Mouse (Mus musculus): ENCODE data around the gene Adap1.
"Not testable (repeated sequence)": the region's sequence is repeated elsewhere in the genome, so short reads cannot be mapped to it uniquely, and the experiment has no call there.

The Adap1 gene

DNA sequence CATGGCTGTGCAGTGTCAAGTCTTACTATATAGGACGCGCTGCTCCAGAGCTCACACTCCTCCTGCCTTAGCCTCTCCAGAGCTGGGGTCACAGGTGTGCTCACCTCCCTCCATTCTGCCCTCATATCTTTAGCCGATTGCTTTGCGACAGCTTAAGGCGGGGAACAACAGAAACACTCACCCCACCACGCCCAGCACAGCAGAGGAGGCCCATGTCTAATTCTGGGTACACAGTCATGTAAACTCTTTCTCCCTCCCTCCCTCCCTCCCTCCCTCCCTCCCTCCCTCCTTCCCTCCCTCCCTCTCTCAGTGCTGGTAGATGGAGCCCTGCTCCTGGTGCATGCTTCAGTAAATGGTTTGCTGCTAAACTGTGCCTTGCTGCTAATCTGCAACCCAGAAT lies 24.3 kb upstream of the Adap1 start:
- no peak for DNase-seq

DNA sequence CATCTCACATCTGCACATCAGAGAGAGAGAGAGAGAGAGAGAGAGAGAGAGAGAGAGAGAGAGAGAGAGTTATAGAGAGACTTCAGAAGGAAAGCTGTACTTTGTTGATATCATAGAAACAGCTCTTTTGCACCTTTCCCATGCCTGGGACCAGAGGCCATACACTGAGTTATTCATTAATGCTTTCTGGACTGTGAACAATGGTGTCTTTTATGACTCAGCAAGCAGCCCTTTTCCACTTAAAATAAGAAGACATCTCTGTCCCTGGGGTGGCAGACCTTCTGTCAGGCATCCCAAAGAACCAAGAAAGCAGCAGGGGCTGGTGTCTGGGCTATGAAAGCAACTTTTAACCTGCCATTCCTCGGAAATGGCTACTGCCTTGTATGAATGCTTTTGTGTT lies 21.8 kb upstream of the Adap1 start:
- DNase-seq, result peak; percentile 25

DNA sequence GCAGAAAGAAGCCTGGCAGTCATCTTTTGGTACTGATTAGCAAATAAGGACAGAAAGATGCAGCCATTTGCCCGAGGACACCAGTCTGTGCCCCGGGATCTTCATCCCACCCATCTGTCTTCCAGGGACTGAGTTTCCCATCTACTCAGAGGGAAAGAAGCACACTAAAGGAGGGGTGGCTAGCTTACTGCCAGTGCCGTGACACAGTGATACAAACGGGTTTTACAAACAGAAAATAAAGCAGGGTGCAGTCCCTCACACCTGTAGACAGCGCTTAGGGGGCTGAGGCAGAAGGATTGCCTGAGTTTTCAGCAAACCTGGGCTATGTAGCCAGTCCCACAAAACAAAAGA lies 19.9 kb upstream of the Adap1 start:
- DNase-seq, result no peak

DNA sequence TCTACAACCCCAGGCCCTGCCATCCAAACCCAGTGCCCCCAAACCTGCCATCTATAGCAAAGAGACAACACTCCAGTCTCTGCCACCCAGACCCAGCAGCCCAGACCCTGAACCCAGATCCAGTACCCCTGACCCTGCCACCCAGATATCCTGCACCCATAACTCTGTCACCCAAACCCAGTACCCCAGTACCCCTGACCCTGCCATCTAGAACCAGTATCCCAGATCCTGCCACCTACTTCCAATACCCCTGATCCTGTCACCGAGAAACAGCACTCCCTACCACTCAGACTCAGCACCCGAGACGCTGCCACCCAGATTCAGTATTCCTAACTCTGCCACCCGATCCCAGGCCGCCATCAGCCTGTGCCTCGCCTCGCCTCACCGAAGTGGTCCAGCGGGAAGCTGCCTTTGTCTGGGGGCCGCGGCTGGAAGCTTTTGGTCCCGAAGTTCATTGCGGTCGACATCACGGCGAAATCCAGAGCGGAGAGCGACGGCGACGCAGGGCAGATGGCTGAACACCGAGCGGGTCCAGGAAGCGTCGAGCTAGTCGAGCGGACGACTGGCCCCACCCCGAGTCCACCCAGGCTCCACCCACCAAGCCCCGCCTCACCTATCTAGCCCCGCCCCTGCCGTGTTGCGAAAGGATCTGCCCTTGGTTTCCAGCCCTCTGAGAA lies 19.4 kb upstream of the Adap1 start:
- peak; percentile 97 for DNase-seq

DNA sequence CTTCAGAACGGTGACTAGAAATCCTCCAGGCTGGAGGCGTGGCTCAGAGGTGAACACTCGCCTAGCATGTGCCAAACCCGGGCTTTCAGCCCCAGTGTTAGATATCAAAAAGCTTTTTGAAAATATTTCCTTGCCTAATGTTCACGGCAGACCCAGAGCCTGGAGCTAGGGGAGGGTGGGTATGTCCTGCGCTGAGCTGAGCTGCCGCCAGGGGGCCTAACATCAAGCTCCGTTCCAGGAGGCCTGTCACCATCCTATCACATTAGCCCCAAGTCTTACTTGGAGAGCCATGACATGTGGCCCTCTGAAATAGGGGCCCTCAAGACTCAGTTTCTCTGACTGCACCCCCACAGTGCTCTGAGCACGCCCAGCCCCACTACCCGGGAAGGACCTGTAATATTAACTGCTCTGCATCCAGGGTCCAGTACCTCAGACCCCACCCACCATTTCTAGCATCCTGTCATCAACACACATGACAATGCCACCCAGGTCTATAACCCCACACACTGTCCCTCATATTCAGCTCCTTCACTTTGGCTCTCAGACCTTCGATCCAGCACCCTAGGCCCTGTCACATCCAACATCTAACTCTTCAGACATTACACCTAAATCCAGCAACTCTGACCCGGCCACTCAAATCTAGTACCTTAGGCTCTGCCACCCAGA lies 18.7 kb upstream of the Adap1 start:
- peak; percentile 81 for DNase-seq

DNA sequence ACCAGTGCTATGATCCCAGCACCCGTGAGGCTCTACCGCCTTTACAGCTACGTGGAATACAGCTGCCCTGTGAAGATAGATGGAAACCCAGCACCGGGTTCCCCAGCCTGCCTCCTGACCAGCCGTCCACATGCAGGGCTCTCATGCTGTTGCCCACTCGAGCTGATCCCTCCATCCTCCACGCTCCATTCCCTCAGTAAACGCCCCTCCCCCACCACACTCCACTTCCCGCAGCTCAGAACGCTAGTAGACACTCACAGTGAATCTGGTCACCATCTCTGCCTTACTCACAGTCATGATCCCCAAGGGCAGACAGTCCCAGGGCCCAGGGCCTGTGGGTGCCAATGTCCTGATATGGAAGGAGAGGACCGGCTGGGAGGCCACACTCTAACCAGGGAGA lies 13.5 kb upstream of the Adap1 start:
- DNase-seq, result no peak

DNA sequence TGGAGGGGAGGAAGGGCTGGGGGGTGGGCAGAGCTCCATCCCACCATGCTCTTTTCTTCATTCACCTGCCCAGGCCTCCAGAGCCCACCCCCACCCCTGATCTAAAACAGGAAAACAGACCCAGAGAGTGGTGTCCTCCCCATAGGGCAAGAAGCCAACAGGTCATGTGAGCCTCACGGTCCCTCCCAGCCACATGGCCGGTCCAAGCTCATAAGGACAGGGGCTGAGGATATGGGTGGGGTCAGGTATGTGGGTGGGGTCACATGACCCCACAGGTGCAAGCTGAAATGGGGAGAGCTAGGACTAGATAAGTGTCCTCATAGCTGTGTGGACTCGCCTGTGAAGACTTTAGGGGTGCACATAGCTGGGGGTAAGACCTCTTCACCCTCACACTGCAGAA lies 13.0 kb upstream of the Adap1 start:
- peak; percentile 60 for DNase-seq

DNA sequence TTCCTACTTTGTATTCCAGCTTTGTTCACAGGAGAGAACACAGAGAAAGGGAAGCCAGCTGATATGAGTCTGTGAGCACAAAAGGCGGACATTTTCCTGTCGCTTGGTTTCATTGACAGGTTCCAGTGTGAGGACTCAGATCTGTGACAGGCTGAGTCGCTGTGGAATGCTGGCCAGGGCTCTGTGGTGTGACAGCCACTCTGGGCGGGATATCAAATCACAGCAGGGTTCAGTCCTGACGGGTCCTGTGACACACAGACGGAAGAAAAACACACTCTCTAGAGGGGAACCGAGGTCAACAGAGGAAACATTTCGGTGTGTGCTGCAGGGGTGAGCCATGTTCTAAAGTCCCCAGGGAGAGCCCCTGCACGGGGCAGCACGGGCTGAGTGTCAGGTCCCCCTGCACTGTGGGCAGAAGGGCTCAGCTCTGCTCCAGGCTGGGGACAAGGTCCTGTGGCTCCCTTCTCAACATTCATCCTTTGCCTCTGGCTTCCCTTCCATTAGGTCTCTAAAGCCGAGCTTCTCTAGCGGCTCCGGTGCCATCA lies 12.5 kb upstream of the Adap1 start:
- DNase-seq, result no peak

DNA sequence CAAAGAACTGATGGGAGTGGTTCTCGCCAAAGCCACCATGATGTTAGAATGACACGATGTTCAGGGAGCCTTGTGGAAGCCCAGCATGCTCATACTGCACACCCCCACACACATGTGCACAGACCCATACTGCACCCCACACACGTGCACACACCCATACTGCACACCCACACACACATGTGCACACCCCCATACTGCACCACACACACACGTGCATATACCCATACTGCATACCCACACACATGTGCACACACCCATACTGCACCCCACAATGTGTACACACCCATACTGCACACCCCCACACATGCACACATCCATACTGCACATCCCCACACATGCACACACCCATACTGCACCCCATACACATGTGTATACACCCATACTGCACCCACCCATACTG lies 10.2 kb upstream of the Adap1 start:
- no peak for DNase-seq

DNA sequence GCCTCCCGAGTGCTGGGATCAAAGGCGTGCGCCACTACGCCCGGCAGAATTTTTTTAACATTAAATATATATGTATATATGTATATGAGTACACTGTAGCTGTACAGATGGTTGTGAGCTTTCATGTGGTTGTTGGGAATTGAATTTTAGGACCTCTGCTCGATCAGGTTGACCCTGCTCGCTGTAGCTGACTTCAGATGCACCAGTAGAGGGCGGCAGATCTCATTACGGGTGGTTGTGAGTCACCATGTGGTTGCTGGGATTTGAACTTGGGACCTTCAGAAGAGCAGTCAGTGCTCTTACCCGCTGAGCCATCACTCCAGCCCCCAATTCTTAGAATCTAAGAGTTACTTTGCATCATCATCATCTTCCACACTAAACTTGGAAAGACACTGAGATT lies 9.0 kb upstream of the Adap1 start:
- DNase-seq, result not testable (repeated sequence)

DNA sequence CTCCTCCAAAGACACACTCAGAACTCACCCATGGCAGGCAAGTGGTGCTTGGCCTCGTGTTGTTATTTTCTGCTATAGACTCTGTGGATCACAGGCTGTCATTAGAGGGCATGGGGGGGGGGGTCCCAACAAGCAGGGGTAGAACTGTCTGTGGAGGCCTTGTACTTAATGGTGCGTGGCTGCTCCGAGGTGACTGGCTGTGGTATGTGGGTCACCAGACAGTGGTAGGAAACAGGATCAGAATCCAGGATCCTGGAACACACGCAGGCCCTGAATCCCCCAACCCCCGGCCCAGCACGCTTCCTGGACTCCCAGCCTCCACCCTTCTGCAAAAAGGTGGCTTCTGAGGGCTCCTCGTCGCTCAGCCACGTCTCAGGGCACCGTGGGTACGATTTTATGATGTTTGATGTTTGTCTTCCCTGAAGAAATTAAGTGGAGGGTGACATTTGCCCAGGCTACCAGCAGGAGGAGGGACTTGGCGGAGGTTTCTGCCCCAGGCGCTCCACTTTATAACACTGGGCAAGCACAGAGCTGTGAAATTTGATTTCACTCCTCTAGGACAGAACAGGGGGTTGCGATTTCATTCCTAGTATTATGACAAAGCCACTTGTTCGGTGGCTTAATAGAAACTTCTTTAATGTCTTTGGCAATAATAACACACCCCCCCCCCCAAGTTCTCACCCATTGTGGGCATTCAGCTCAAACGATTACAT lies 8.0 kb upstream of the Adap1 start:
- peak; percentile 68 for DNase-seq

DNA sequence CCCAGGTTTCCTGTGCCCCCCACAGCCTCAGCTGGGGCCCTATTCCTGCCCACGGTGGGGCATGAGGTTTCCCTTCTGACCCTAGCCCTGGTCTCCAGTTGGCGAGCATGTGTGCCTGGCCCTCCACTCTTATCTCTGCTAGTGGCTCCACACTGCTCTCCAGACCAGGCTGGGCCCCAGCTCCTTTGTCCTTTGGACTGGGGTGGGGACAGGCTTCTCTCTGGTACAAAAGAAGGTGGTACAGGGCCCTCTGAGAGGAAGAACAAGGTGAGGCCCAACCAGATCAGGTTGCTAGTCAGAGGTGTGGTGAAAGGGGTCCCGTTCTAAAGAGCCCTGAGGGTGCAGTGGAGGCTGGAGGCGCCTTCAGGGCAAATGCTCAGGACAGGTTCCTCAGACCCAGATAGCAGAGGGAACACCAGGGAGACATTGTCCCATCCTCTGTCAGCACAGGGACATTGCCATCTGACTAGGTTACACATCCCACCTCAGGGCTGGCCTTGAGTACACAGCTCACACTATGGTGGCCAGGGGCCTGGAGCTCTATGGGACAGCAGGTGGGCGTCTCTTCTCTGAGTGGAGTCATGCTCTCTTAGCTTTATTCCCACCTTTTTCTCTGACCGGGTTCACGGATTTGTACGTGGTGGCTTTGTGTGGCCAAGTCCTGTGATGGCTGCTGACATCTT lies 7.3 kb upstream of the Adap1 start:
- DNase-seq, result no peak

DNA sequence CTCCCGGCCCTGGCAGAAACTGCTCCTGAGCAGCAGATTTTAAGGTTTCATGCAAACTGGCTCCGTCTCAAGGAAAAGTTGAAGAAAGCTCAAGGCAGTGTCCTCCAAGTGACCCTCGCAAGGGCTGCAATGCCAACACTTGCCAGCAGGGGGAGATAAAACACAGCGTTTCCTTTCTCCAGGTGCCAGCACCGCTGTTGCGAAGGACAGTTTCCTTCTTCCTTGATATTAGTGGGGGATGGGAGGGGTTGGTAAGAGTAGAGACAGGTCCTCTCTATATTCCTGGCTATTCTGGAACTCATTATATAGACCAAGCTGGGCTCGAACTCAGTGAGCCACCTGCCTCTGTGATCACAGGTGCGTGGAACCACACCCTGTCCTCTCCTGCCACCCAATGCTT lies 6.3 kb upstream of the Adap1 start:
- peak; percentile 92 for DNase-seq

DNA sequence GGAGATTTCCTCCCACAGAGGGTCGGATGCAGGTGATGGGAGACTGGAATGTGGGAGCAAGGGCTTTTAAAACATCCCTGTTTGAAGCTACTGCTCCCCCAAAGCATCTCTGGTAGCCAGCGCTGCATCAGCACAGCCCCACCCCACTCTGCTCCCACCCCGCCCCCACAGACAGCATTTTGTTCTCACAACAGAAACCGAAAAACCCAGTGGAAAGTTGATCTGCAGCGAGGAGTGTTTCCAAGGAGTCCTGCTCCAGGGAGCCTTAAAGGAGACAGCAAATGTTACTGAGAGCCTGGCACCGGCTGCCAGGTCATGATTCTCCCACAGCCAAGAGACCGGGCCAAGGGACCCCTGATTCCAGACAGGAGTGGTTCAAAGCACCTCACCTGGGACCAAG lies 5.3 kb upstream of the Adap1 start:
- no peak for DNase-seq

DNA sequence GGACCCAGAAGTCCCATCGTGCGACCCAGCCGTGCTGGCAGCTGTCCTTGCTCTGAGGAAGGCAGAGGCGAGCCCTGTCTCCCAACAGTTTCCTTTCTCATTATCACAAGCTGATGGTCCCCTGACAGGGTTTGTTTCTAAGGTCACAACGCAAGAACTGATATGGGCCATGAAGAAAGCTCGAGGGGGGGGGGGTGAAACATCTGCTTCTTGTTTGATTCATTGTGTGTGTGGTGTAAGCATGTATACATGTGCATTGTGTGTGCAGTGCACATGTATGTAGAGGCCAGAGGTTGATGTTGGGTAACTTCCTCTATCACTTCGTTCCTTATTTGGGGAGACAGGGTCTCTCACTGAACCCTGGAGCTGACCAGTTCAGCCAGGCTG lies 2.2 kb upstream of the Adap1 start:
- no peak for DNase-seq

DNA sequence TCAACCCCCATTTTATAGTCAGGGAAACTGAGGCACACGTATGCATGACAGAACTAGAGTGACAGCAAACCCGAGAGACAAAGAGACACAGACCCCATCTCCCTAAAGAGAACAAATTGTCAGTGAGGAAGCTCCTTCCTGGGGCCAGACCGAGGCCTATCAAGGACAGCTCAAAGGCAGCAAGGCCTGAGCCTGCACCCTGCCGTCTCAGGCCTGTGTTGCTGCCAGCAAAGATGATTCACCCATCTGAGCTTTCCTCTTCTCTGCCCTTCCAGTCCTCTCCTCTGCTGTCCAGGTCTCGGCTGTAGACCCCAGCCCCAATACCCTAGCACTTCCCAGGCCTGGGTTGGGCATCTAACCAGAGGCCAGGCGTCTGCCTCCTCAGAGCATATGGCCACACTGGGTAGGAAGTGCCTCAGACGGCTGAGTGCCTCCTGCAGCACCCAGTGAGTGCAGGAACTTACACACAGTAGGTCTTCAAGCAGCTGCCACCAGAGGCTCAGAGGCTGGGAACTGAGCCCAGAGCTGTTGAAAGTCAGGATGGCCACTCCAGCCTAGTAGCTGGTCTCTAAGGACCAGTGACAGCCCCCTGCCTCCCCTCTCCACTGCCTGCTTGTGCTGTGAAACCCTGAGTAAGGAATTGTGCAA lies 1.7 kb upstream of the Adap1 start:
- no peak for DNase-seq

DNA sequence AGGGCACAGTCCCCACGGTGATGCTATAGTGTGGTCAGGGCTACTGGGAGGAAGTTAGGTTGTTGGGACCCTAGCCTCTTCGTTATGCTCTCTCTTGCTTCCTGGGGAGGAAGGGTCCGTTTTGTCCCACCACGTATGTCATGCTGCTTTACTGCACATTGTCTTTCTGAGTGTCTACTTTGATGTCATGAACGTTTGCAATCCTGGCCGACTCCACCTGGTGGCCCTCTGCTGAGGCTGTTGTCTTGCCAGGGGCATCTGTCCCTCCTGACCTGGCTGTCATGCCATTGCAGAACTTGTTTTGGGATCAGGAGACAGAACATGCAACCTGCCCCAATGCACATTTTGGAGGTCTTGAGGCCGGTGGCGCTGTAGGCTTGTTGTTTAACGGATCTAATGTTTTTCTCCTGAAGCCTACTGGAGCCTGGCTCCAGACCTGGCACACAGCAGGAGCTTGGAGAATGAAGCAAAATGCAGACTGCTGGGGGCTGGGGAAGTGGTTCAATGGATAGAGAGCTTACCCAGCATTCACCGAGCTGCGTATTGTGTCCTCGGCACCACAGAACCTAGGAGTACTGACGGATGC lies 782 bp upstream of the Adap1 start:
- DNase-seq, result no peak

DNA sequence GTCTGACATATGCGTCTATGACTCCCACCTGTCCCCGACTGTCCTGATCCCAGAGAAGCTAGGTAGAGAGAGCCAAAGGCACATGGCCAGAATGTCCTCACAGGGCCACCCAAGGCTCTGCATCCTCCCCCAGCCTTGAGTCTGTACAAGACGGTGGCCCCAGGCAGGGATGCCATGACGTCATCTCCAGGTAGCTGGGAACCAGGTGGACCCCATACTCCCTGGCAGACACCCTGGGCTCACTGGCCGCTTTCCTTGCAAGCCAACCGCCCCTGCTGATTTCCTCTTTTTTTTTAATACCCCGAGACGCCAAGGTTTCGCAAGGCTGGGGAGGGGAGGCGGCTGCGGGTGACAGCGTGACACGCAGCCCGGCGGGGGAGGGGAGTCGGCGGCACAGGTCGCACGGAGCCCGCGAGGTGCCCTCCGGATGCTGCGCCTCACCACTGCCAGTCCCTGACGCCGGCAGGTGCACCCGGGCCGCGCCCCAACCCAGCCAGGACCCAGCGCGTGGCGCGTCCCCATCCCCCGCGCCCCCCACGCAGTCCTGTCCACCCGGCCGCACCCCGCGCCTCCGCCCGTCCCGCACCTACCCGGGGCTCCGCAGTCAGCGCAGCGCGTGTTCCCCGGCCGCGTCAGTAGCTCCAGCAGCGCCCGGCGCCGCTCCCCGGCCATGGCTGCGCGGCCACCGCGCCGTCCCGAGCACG lies 579 bp downstream of the Adap1 start:
- DNase-seq, result peak; percentile 45

DNA sequence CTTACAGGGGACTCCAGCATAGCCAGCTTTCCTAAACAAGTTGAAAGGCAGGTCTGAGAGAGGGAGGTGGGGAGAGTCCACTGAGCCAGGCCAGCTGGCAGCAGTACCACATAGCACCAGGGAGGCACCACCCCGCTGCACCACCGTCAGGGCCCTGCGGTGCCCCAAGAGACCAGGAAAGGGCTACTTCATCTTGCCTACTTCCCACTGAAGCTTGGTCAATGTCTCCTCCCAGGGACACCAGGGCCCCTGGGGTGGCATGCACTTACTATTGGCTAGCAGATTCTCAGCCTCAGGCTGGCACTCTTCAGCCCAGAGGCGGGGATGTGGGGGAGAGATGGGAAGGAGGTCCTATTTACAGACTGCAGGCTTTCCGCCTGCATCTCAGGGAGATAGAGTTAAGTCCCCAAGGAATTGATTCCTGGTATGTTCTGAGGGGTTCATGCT lies 1.4 kb downstream of the Adap1 start:
- DNase-seq, result peak; percentile 54

DNA sequence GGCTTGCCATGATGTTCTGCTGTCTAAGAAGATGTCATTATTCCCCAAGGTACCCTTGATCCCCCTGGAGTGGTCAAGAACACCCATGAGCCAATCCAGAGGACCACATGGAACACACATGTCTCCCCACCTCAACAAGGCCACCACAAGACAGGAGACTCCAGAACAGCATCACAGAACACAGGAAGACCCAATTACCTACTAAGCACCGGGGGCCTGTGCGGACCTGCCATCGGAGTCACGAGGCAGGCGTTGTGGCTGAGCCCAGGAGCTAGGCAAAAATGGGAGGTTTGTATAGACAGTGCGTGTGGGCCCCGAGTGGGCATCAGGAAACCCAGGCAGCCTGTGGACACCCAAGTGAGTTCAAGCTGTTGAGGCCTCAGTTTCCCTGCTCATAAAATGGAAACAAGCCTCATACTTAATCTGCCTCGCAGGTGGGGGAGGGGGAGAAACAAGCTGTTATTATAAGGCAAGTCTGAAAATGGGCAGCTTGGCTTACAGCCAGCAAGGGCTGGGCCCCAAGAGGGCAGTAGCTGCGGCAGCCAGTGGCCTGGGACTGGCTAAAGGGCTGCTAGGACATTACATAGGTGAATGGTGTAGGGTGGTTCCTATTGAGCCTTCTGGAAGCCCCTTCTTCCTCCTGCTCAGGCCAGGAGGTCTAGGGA lies 2.0 kb downstream of the Adap1 start:
- peak; percentile 63 for DNase-seq

DNA sequence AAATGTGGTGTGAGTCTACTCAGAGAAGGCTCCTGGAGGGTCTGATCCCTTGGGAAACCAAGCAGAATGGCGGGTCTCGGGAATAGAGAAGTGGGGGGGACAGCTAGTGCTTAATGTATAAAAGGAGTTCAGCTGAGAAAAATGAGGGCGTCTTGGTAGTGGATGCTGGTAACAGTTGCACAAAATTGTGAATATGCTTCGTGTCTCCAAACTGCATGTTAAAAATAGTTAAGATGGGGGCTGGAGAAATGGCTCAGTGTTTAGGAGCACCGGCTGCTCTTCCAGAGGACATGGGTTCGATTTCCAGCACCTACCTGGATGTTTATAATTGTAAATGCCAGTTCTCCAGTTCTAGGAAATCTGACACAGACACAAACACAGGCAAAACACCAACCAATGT lies 4.1 kb downstream of the Adap1 start:
- no peak for DNase-seq
